Mouse (Mus musculus): ENCODE results near the gene Fam129c.
A peak's percentile ranks its signal among the peaks of the same experiment; 100 is the strongest.

DNA sequence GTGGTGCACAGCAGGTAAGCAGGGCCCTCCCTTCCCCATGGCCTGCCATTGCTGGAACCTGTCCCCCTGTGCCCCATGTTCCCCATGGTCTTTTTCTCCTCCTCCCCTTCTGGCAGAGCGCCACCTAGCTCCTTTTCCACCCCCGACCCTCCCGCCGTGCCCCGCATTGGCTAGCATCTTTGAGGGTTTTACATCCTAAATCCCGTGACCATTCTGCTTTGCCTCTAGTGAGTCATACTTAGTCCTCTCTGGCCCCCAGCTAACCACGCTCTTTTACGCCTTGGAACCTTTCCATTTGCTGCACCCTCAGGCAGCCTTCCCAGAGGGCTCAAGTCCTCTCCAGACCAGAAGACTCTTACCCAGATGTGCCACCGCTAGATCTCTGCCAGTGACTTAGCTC, 17.2 kb upstream of the Fam129c start:
- TF ChIP-seq CTCF (IDR thresholded peaks at IDR 0.05; ENCODE audit: control insufficient read depth, insufficient read depth, insufficient read length) (no peak), USF1 (IDR thresholded peaks at IDR 0.05; ENCODE audit: low read depth) (peak; percentile 57), MAX (IDR thresholded peaks at IDR 0.05) (no peak), MYOD1 (IDR thresholded peaks at IDR 0.05; ENCODE audit: control insufficient read depth, insufficient read length, low read depth) (no peak), MYOG (IDR thresholded peaks at IDR 0.05; ENCODE audit: control insufficient read depth, extremely low read depth, insufficient read length) (no peak), CEBPB (IDR thresholded peaks at IDR 0.05; ENCODE audit: low read depth) (no peak)

All from C2C12 (cell line).